Mouse (Mus musculus) kidney, postnatal 4 days (tissue): ENCODE measurements around the gene Gm49388.
"Not testable (repeated sequence)": the region's sequence is repeated elsewhere in the genome, so short reads cannot be mapped to it uniquely, and the experiment has no call there.

Experiments used
- DNase-seq, 2 experiments: peaks; one replicate each; pipeline ENCODE4 v3.0.0; 2021; ENCODE audit warnings: mixed read lengths in 2 of 2

Gm49388 gene

GRCm38 (mm10) chr7:127768346-127768996 is 16.9 kb upstream of the Gm49388 start:
- peak in 1 of 2 experiments; percentile 33 for DNase-seq

GRCm38 (mm10) chr7:127768997-127769593 is 16.3 kb upstream of the Gm49388 start:
- peak; percentile 97 for DNase-seq

GRCm38 (mm10) chr7:127769651-127770038 is 15.8 kb upstream of the Gm49388 start, which contains the start of gene Orai3:
Gene Orai3, plus strand, starts transcription at chr7:127769815.
- DNase-seq = peak; percentile 91 to 94

- DNase-seq = peak in 1 of 2 experiments; percentile 39
Observed at GRCm38 (mm10) chr7:127770039-127770905, 15.1 kb upstream of the Gm49388 start.

GRCm38 (mm10) chr7:127771262-127771661 is 14.1 kb upstream of the Gm49388 start:
- no peak for DNase-seq

GRCm38 (mm10) chr7:127772080-127772479 is 13.3 kb upstream of the Gm49388 start:
- DNase-seq = no peak

GRCm38 (mm10) chr7:127772557-127772956 is 12.9 kb upstream of the Gm49388 start:
- DNase-seq = no peak

GRCm38 (mm10) chr7:127773664-127774384 is 11.6 kb upstream of the Gm49388 start:
- DNase-seq = peak; percentile 82 to 90

- DNase-seq = not testable (repeated sequence)
Observed at GRCm38 (mm10) chr7:127775837-127776236, 9.6 kb upstream of the Gm49388 start.

- DNase-seq = peak; percentile 95
Observed at GRCm38 (mm10) chr7:127776426-127776825, 9.0 kb upstream of the Gm49388 start, which contains the start of gene Setd1a. Gene Setd1a, plus strand, starts transcription at chr7:127776670.

GRCm38 (mm10) chr7:127776878-127777473 is 8.4 kb upstream of the Gm49388 start:
- DNase-seq = peak; percentile 99

GRCm38 (mm10) chr7:127777474-127778266 is 7.7 kb upstream of the Gm49388 start:
- DNase-seq = peak; percentile 78 to 84

- DNase-seq = no peak
Observed at GRCm38 (mm10) chr7:127778350-127778749, 7.1 kb upstream of the Gm49388 start.

- DNase-seq = no peak
Observed at GRCm38 (mm10) chr7:127797076-127797845, 11.9 kb downstream of the Gm49388 start.

GRCm38 (mm10) chr7:127798591-127798990 is 13.2 kb downstream of the Gm49388 start:
- DNase-seq = no peak

- DNase-seq = no peak
Observed at GRCm38 (mm10) chr7:127799211-127799610, 13.8 kb downstream of the Gm49388 start.

GRCm38 (mm10) chr7:127799738-127800137 is 14.3 kb downstream of the Gm49388 start:
- no peak for DNase-seq

- DNase-seq = peak; percentile 97
Observed at GRCm38 (mm10) chr7:127800435-127801009, 15.1 kb downstream of the Gm49388 start, which contains the start of gene Hsd3b7. Gene Hsd3b7, plus strand, starts transcription at chr7:127800604.

GRCm38 (mm10) chr7:127801010-127801621 is 15.7 kb downstream of the Gm49388 start:
- peak in 1 of 2 experiments; percentile 28 for DNase-seq

- no peak for DNase-seq
Observed at GRCm38 (mm10) chr7:127802313-127802712, 16.9 kb downstream of the Gm49388 start.
